Mouse (Mus musculus) cerebellum, postnatal 4 days (tissue): ENCODE data around the gene Jag1.

Source experiments
- DNase-seq, 2 experiments: peaks; one replicate each; pipeline ENCODE4 v3.0.0; 2022; ENCODE audit warnings: low spot score in 2 of 2, mixed read lengths in 1 of 2

Gene Jag1

DNA sequence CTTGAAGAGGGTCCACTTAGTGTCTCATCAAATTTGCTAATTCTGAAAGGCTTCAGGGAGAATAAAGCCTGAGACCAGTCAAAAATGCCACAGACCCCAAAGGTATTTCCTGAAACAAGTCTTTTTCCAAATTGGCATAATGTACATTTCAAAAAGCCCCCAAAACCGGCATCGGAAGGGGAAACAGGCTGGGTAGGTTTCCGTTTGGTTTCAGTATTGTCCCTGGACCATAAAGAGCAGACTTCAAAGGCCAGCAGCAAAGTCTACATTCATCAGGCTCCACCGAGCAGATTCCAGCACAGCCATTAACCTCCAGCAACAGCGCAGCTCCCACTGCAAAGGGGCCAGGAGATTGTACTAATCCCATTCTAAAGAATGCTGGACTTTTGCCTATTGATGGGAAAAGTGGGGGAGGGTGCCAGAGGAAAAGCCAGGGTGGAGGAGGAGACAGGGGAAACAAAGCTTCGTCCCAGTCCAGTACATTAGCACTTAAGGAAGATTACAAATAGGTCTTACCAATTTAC, 17.2 kb downstream of the Jag1 start:
- no peak for DNase-seq

DNA sequence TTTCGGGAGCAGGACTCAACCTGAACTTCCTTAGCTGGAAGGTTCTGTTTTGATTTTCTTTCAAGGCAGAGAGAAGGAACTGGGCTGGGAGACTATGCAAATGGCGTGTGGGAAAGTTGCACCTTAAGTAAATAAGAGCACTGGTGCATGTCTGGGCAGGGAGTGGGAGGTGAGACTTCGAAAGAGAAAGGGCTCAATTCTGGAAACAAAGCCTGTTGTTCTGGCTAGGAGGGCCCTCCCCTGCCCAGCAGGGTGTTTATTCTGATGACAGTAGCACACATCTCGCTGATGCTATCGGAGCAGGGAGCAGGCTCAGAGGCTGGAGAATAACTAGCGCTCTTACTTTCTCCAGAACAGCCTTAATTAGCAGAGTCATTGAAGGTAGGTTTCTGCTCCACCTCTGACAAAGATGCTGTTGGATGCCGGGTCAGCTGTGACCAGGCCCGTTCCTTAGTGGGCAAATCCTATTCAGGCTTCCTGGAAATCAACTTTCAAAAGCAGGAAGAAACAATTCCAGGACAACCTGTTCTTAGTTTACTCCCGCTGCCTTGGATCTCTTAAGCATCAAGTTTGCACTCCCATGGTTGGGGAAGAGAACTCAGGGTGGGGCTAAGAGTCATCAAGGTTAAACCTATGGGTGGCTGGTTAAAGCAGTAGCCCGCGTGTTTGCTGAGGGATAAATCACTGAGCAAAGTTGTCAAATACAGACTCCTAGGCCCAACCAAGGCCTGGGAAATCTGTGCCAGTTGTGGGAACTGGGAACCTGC, 18.0 kb downstream of the Jag1 start:
- no peak for DNase-seq

DNA sequence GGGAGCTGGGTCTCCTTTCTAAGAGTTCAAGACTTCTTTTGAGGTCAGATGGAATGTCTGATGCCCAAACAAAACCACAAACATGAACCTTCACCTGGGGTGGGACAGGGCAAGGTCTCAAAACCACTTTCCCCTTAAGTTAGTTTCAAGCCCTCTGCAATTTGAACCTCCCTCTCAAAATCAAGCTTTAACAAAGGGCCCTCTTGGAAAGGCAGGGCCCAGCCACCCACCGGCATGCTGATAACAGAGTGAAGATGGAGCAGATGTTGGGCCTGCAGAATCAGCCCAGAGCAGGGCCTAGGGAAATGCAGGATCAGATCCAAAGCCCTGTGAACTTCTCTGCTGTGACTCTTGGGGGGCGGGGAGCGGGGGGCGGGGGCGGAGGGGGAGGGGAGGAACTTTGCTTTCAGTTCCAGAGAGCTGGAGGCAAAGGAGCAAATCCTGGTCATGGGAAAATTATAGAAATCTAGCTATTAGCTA, 19.4 kb downstream of the Jag1 start:
- no peak for DNase-seq

DNA sequence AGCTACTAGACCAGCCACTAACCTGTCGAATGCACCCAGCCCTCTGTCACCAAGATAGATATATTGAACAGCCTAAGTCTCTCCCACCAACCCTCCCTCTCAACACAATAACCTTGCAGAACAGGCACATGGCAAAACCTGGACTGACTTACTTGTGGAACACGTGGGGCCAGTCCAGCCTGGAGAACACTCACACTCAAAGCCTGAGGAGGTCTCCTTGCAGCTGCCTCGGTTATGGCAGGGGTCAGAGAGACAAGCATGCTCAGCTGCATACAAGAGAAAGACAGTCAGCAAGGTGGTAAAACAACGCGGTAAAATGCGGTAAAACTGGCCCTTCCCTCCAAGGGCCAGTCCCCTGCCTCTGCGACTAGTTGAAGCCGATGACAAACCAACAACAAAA, 22.1 kb downstream of the Jag1 start:
- no peak for DNase-seq

DNA sequence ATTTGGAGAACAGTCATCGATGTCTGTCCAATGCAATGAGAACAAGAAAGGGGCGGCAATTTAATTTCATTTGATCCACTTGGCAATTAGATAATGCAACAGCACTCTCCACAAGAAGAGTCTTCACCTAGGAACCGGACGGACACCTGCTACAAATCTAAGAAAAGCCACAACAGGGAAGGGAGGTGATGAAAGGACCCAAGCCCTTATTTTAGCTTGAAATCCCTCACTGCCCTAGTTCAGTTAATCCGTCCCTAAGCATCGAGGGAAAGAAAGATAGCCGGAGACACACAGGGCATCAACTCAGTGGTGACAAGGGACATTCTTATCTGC, 23.2 kb downstream of the Jag1 start:
- DNase-seq, result no peak

DNA sequence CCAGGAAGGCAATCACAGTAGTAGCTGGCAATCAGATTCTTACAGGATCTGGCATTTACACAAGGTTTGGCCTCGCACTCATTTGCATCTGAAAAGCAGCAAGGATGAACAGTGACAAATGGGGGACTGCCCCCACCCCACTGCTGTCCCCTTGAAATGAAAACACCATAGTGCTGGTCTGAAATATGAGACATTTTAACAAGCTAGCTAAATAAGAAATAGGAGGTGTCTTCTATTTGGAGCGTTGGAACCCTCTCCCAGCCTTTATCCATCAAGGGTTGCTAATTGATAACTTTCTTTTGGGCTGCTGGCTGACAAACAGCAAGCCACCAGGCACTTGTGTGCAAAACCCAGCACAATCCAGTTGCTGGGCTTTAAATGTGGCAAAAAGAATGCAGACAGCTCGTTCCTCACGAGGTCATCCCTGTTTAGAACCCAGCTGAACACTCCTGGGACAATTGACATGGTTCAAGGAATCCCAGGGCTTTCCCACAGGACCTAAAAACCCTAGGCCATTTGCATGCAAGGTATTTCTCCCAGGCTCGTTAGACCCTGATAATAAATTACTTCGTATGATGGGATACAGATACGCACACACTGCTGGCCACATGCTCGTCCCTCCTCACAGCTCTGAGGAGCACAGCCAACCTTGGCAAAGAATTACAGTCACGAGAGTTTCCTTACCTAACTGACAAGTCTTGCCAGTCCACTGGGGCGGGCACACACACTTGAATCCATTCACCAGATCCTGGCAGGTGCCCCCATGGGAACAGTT, 23.7 kb downstream of the Jag1 start:
- no peak for DNase-seq

DNA sequence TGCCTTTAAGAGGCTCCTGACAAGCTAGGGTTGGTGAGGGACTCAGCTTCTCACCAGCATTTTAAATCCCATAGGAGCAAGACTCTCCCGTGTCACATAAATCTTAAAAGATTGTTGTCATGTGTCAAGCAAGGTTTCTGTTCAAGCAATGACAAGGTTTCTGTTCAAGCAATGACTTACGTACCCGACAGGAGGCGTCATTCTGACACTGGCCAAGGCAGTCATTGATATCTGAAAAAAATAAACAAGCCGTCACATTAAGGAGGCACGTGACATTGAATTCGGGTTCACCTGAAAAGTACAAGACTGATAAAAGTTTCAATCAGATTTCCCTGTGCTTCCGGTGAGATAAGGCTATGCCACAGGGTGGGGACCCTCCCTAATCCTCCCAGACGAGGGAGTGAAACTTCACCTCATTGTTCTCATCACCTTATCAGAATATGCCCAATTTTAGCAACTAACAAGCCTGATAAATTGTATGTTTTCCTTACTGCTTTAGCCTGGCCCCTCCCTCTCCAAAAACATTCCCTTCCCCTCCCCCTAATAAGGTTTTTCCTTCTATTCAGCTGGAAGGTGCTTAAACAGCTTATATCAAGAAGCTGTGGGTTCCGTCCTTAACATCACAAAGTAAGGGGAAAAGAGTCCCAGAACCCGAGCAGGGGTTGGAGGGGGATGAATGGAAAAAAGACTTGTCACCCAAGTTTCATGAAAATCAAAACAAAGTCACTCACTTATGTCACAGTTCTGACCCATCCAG, 24.5 kb downstream of the Jag1 start:
- DNase-seq, result no peak

DNA sequence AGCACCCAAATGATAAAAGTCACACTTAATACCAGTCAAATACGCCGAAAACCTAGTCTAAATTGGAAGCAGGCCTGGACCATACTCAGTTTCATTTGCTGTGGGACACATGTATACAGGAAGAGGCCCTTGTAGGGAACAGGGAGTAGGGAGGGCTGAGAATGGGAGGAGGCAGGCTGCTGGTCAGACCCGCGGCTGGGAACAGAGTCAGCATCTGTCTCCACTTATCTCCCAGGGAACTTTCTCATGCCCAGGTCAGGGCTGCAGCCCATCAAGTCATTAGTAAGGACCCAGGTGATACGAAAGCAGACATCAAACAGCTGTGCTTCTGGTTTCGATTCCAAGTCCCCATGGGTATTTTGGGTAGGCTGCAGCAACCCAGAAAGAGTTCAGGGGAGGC, 28.7 kb downstream of the Jag1 start:
- DNase-seq, result no peak

DNA sequence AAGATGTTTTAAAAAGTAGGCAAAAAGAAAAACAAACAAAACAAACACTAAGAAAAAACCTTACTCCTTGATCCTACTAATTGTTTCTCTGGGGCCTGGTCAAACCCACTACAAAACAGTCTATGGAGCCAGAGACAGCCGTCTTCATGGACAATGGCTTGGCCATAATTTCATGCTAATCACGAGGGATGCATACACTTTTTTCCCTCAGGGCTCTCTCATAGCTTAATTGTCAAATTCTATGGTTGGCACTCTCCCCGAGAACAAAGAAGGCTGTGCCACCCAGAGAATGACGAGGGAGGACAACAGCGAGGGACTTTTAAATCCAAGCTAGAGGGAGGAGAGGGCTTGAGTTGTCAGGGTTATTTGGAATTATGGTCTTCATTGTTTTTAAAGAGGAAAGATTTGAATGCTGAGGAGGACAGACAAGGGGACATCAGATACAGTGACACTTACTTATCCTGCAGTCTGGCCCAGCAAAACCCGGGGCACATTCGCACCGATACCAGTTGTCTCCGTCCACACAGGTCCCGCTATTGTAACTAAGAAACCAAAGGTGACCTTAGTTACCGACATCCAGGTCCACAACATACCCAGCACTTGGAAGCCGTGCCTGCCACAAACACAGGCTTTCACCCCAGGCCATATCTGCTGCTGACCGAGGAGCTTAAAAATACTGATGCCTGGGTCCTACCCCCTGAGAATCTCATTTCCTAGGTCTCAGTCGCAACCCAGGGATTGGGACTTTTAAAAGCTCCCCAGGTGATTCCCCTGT, 29.6 kb downstream of the Jag1 start:
- DNase-seq, result no peak

DNA sequence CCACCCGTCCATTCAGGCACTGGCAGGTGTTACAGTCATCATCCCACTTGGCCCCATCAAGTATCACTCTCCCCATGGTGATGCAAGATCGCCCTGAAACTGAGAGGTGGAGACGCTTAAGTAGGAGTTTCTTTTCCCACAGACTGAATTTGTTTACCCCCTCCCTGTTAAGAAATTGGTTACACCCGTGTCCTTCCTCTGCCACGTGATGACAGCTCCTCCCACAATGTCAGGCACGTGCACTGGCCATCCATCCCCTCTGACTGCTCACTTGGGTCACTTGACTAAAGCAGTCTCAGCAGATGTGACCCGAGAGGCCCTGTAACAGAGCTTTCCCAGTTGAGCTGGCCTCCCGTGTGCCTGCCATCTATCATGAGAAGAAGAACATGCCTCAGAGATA, 31.2 kb downstream of the Jag1 start:
- DNase-seq, result no peak

DNA sequence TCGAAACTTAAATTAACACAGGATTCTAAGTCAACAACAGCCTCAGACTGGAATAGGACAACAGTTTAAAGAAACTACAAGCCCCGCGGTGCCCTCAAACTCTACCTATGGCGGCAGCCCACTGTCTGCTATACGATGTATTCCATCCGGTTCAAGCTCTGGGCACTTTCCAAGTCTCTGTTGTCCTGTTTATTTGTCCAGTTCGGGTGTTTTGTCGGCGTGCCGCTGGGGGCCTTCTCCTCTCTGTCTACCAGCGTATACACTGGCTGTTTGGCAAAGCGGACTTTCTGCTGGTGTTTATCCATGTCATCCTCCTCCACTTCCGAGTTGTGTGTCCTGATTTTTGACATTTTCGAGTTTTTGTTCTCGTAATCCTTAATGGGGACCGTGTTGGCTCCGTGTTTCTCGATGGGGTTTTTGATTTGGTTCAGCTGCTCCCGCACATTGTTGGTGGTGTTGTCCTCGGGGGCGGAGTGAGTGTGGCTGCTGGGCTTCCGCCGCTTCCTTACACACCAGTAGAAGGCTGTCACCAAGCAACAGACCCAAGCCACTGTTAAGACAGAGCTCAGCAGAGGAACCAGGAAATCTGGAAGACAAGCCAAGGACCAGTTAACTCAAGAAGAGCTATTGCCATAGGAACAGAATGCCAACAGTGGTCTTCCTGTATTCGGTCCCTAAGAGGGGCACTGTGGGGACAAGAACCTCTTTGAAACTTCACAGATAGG, 33.4 kb downstream of the Jag1 start:
- no peak for DNase-seq

DNA sequence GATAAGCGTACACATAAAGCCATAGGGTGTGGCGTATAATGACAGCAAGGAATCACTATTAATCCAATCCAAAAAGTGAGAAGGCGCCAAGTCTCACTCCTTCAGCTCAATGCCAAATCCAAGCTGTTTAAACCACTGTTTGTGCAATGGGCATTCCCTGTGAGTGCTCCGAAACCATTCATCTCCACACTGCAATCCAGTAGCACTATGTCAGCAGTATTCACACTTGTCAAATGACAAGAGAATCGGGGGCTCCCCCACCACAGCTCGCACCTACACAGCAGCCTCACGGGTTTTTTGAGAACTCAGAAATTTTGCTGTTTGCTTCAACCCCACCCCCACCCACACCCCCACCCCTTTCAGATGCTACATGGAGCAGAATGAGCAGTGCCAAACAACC, 35.4 kb downstream of the Jag1 start:
- DNase-seq, result no peak

DNA sequence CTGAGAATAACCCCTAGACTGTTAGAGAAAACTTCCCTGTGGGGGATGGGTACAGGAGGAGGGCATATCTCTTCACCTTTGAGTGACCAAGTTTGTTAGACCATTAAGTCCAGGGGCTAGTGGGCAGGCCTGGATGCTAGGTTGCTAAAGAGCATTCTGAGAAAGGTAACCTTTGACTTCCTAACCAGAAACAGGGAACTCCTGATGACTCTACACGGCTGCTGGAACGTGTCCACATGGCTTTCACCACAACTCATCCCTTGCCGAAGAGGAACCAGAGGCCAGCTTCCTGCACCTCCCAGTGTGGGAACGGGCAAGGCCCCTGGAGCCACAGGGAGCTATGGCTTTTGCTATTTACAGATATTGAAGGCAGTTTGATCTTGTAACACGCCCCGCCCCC, 36.0 kb downstream of the Jag1 start:
- no peak for DNase-seq

DNA sequence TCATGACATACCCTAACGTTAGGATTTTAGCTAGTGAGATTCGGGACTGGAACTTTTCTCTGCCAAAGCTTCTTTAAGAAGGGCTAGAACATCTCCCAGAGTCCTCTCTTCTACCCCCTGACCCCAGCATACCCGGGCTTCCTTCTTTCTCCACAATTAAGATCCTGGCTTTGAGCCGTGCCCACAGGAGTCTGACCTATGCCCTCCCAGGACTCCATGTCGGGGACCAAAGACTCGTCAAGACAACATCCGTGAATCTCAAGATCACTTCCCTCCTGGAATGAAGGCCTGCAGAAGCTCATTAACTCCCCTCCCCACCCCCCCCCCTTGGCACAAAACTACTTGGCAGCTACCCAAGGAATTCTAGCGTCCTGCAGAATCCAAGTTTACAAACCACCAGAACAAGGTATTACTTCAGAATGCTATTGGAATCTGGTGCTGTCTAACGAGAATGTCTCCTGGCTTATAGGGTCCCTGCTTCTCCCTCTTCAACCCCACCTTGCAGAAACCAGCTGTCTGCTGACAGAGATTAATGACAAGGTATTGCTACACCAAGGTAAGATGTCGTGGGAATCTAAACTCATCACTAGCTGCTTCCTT, 36.6 kb downstream of the Jag1 start:
- DNase-seq, result no peak

DNA sequence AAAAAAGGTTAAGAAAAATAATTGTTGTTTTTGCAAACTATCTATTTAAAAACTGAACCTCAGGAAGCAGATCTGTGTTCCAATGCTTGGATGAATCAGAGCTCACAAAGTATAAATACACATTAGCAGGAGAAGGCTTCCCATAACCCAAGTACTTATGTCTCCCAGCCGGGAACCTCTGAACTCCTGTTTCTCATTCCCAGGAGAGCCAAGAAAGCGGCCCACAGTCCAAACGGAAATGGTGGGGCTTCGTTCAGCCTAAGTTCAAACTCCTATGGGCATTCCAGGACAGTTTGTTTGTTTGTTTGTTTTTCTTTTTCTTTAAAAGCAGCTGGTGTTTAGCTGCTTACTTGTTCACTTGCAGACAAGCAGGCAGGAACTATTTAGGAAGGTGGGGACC, 37.7 kb downstream of the Jag1 start:
- no peak for DNase-seq

DNA sequence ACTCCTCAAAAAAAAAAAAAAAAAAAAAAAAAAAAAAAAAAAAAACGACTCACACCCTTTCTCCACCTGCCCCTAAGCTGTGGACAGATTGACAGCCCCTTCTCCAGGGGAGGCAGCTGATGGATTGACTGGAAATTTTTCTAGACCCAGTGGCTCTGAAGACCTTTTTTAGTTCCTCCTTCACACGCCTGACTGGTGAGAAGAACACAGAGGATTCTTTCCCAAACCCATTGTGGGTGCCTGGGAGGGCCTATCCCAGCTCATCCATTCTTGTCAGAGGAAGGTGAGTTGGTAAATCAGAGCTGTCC, 42.2 kb downstream of the Jag1 start:
- DNase-seq, result no peak

DNA sequence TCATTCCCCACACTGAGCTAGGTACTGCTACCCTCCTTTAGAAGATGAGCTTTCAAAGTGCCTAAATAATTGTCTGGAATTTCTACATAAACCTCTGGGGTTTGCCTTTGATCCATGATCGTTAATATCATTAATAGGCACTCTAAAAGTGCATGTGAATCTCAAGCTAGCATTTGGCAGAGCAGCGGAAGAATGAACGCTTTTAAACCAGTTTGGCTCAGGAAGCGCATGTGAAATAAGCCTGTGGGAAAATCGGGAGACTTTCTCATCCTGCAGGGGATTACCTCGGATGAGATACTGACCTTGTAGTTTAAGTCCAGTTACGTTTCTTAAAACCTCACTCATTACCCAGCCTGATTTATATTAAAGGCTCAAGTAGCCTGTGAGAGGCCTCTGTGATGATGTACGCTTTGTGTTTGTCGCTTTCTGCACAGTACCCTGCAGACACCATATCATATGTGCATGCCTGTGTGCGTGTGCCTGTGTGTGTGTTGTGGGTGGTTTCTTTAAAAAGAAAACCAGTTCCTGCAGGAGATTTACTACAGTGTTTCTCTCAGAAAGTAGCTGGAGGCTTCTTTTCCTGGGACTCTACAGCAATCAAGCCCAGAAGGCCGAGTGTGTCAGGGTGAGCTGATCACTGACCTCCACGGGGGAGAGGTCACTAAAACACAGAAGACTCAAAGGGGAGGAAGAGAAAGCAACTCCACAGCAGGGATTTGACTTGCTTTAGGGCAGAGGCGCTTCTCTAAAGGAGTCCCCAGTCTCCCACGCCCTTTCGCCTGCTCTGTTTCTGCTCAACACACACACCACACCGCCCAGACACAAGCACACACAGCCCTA, 42.8 kb downstream of the Jag1 start:
- no peak for DNase-seq

DNA sequence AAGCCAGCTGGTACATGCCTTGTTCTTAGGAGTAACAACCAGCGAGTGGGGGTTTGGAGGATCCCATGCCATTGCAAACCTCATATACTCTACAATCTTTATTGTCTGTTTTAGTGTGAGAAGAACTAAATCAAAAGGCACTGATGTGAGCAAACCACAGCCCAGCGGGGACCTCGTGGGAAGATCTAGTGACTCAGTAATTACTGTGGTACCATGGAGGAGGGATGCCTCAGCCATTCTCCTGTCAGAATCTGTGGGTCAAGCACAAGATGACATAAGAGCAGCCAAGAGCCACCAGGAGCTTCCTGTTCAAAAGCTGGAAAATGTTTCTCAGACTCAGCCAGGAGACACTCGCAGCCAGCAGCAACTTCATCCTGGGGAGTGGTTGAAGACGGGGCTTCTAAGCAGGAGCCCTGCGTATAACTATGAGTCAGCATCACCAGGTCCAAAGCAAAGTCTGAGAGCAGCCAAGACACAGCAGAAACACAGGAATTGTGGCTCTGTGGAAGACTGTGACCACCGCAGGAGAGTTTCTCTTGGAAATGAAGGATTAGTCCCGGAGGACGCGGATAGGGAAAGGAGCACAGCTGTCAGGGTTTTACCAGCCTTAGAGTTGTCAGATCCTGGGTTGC, 48.8 kb downstream of the Jag1 start:
- DNase-seq, result no peak

DNA sequence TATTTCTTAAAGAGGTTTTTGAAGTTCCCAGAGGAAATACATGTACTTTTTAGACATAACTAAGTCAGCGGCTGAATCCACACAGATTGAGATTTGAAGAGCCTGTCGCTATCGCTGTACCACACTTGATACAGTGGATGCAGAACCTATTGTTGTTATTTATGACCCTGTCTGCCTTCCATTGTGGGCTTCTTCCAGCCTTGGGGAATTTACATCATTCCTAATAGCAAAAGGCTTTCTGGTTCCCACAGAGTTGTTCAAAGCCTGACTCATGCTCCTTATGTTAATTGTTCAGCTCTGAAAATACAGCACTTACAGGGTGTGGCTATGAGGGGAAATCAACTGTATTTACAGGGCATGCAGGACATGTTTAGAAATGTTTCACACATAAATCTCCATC, 51.9 kb downstream of the Jag1 start:
- no peak for DNase-seq
